Mouse (Mus musculus): Measurements from ENCODE around the gene Il1b. TPM values are rescaled to one million over a fixed set of nuclear protein-coding genes. Genes with fewer than 3 reads are reported as not detected.

The Il1b gene
- polyA plus RNA-seq, 1 experiment = not detected

DNA sequence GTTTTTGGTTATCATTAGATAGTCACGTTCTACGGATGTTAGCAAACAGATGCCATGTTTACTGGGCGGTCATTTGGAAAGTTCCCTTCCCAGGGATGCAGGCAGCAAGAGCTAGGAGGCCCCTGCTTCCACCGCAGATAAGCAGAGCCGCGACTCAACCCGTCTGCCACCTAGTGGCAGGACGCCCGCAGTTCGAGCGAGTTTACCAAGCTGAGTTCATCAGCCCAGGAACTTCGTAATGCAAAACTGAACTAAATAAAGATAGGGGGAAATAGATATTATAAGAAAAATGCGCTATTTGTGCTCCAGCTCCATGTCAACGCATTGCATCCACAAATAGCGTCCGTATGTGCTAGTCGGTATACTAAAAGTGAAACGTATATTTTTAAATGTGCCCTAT is 37.5 kb upstream of the Il1b start:
- Histone ChIP-seq H3K27me3 (ENCODE audit: control insufficient read depth, insufficient read depth, low read length, poor library complexity, severe bottlenecking) (no peaks in the 10 kb centered on the region), H3K9ac (ENCODE audit: low read depth, poor library complexity, severe bottlenecking) (no peak overlapping the region), H3K4me1 (ENCODE audit: control insufficient read depth, insufficient read depth, low read length) (no peaks in the 10 kb centered on the region), H3K27ac (ENCODE audit: insufficient read depth, low read length) (no peak overlapping the region), H3K36me3 (ENCODE audit: control insufficient read depth, insufficient read depth, low read length, poor library complexity, severe bottlenecking) (no peaks in the 10 kb centered on the region), H3K4me3 (ENCODE audit: low read depth, low read length) (no peak overlapping the region), H3K9me3 (replicated peaks; ENCODE audit: control insufficient read depth, insufficient read depth, low read length, poor library complexity, severe bottlenecking) (peaks cover 3% of the 10 kb centered on the region; the same call in 1 of the 2 replicates)
- TF ChIP-seq CTCF (IDR thresholded peaks at IDR 0.05; ENCODE audit: low read depth, low read length) (peak; percentile 82), POLR2A (IDR thresholded peaks at IDR 0.05; ENCODE audit: insufficient read depth, low read length) (no peak), EP300 (IDR thresholded peaks at IDR 0.05; ENCODE audit: insufficient read depth, low read depth, low read length) (0 out of 2 replicates have a peak, but pooled peaks have one; percentile 15)

- Histone ChIP-seq H3K36me3 (ENCODE audit: control insufficient read depth, insufficient read depth, low read length, poor library complexity, severe bottlenecking) (no peaks in the 10 kb centered on the region), H3K27ac (ENCODE audit: insufficient read depth, low read length) (no peak overlapping the region), H3K4me1 (ENCODE audit: control insufficient read depth, insufficient read depth, low read length) (no peaks in the 10 kb centered on the region), H3K9me3 (replicated peaks; ENCODE audit: control insufficient read depth, insufficient read depth, low read length, poor library complexity, severe bottlenecking) (peaks cover 3% of the 10 kb centered on the region; the same call in 1 of the 2 replicates), H3K27me3 (ENCODE audit: control insufficient read depth, insufficient read depth, low read length, poor library complexity, severe bottlenecking) (no peaks in the 10 kb centered on the region), H3K4me3 (ENCODE audit: low read depth, low read length) (no peak overlapping the region), H3K9ac (ENCODE audit: low read depth, poor library complexity, severe bottlenecking) (no peak overlapping the region)
- TF ChIP-seq POLR2A (IDR thresholded peaks at IDR 0.05; ENCODE audit: insufficient read depth, low read length) (no peak), EP300 (IDR thresholded peaks at IDR 0.05; ENCODE audit: insufficient read depth, low read depth, low read length) (no peak), CTCF (IDR thresholded peaks at IDR 0.05; ENCODE audit: low read depth, low read length) (no peak)
Observed at GRCm38 (mm10) chr2:129407596-129407995, 36.7 kb upstream of the Il1b start.

DNA sequence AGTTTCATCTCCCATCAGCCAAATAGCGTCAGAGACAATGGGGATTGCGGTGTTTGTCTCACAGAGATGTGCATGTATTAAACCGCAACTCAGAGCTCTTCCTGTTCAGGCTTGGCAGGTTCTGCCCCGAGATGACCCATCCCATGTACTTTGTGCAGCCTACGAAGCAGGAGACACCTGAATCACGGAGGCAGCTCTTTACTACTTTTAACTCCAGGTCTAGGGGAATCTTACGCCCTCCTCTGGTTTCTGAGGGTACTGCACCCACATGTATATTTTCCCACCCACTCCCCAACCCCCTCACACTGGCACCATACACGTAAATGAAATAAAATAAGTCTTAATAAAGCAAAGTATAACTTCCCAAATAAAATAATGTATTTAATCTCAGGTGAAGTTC is 35.6 kb upstream of the Il1b start:
- H3K4me3 ChIP-seq (ENCODE audit: low read depth, low read length) = no peak overlapping the region
- H3K9me3 ChIP-seq (replicated peaks; ENCODE audit: control insufficient read depth, insufficient read depth, low read length, poor library complexity, severe bottlenecking) = peaks cover 3% of the 10 kb centered on the region; the same call in 1 of the 2 replicates
- TF ChIP-seq POLR2A (IDR thresholded peaks at IDR 0.05; ENCODE audit: insufficient read depth, low read length) (no peak), CTCF (IDR thresholded peaks at IDR 0.05; ENCODE audit: low read depth, low read length) (peak; percentile 18)
- no peaks in the 10 kb centered on the region for H3K36me3 ChIP-seq (ENCODE audit: control insufficient read depth, insufficient read depth, low read length, poor library complexity, severe bottlenecking)
- H3K9ac ChIP-seq (ENCODE audit: low read depth, poor library complexity, severe bottlenecking) = no peak overlapping the region
- H3K27me3 ChIP-seq (ENCODE audit: control insufficient read depth, insufficient read depth, low read length, poor library complexity, severe bottlenecking) = no peaks in the 10 kb centered on the region
- H3K27ac ChIP-seq (ENCODE audit: insufficient read depth, low read length) = no peak overlapping the region
- no peaks in the 10 kb centered on the region for H3K4me1 ChIP-seq (ENCODE audit: control insufficient read depth, insufficient read depth, low read length)

- Histone ChIP-seq H3K27ac (ENCODE audit: insufficient read depth, low read length) (no peak overlapping the region), H3K27me3 (ENCODE audit: control insufficient read depth, insufficient read depth, low read length, poor library complexity, severe bottlenecking) (no peaks in the 10 kb centered on the region), H3K4me1 (ENCODE audit: control insufficient read depth, insufficient read depth, low read length) (no peaks in the 10 kb centered on the region), H3K36me3 (ENCODE audit: control insufficient read depth, insufficient read depth, low read length, poor library complexity, severe bottlenecking) (no peaks in the 10 kb centered on the region), H3K9me3 (replicated peaks; ENCODE audit: control insufficient read depth, insufficient read depth, low read length, poor library complexity, severe bottlenecking) (peaks cover 3% of the 10 kb centered on the region; the same call in 1 of the 2 replicates), H3K4me3 (ENCODE audit: low read depth, low read length) (no peak overlapping the region), H3K9ac (ENCODE audit: low read depth, poor library complexity, severe bottlenecking) (no peak overlapping the region)
- TF ChIP-seq EP300 (IDR thresholded peaks at IDR 0.05; ENCODE audit: insufficient read depth, low read depth, low read length) = no peak
Observed at GRCm38 (mm10) chr2:129403786-129404185, 32.8 kb upstream of the Il1b start.

DNA sequence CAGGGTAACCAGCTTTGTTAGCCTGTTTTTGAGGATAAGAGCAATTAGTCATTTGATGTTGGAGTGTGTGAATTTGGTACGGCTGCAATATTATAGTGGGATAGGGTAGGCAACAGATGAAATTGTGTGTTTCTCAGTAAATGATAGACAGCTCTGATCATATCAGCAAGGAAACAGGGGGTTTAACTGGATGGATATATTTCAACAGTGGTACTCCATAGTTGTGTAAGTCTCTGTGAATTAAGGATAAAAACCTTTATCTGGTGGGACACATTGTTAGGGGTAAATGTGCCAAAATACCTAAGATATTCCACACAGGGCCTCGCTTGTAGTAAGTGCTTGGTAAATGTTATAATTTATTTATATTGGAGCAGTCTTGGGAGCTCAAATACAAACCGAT is 31.4 kb upstream of the Il1b start:
- no peak overlapping the region for H3K4me3 ChIP-seq (ENCODE audit: low read depth, low read length)
- H3K4me1 ChIP-seq (ENCODE audit: control insufficient read depth, insufficient read depth, low read length) = no peaks in the 10 kb centered on the region
- H3K9ac ChIP-seq (ENCODE audit: low read depth, poor library complexity, severe bottlenecking) = no peak overlapping the region
- H3K27me3 ChIP-seq (ENCODE audit: control insufficient read depth, insufficient read depth, low read length, poor library complexity, severe bottlenecking) = no peaks in the 10 kb centered on the region
- TF ChIP-seq CTCF (IDR thresholded peaks at IDR 0.05; ENCODE audit: low read depth, low read length) = no peak
- no peak for TF ChIP-seq POLR2A (IDR thresholded peaks at IDR 0.05; ENCODE audit: insufficient read depth, low read length)
- no peaks in the 10 kb centered on the region for H3K36me3 ChIP-seq (ENCODE audit: control insufficient read depth, insufficient read depth, low read length, poor library complexity, severe bottlenecking)
- H3K27ac ChIP-seq (ENCODE audit: insufficient read depth, low read length) = no peak overlapping the region
- H3K9me3 ChIP-seq (replicated peaks; ENCODE audit: control insufficient read depth, insufficient read depth, low read length, poor library complexity, severe bottlenecking) = peaks cover 3% of the 10 kb centered on the region; the same call in 1 of the 2 replicates

GRCm38 (mm10) chr2:129401803-129402202 is 30.9 kb upstream of the Il1b start:
- TF ChIP-seq POLR2A (IDR thresholded peaks at IDR 0.05; ENCODE audit: insufficient read depth, low read length) = no peak
- TF ChIP-seq EP300 (IDR thresholded peaks at IDR 0.05; ENCODE audit: insufficient read depth, low read depth, low read length) = no peak
- TF ChIP-seq CTCF (IDR thresholded peaks at IDR 0.05; ENCODE audit: low read depth, low read length) = no peak
- H3K4me1 ChIP-seq (ENCODE audit: control insufficient read depth, insufficient read depth, low read length) = no peaks in the 10 kb centered on the region
- H3K27me3 ChIP-seq (ENCODE audit: control insufficient read depth, insufficient read depth, low read length, poor library complexity, severe bottlenecking) = no peaks in the 10 kb centered on the region
- no peak overlapping the region for H3K4me3 ChIP-seq (ENCODE audit: low read depth, low read length)
- H3K27ac ChIP-seq (ENCODE audit: insufficient read depth, low read length) = no peak overlapping the region
- H3K9me3 ChIP-seq (replicated peaks; ENCODE audit: control insufficient read depth, insufficient read depth, low read length, poor library complexity, severe bottlenecking) = peaks cover 3% of the 10 kb centered on the region; the same call in 1 of the 2 replicates
- H3K36me3 ChIP-seq (ENCODE audit: control insufficient read depth, insufficient read depth, low read length, poor library complexity, severe bottlenecking) = no peaks in the 10 kb centered on the region
- no peak overlapping the region for H3K9ac ChIP-seq (ENCODE audit: low read depth, poor library complexity, severe bottlenecking)

Measured in ES-Bruce4 (cell line).